Mouse (Mus musculus): ENCODE results near the gene Chd6. TPM values are rescaled to one million over a fixed set of nuclear protein-coding genes. Genes with fewer than 3 reads are reported as not detected.

Gene Chd6
- total RNA-seq, 2 experiments from 2014 or later: 21.4 to 40.5 TPM

- peak in 1 of 2 experiments; percentile 51 for DNase-seq
Observed at GRCm38 (mm10) chr2:160932325-160932724, 176.6 kb downstream of the Chd6 start.

GRCm38 (mm10) chr2:160931378-160931777, 177.5 kb downstream of the Chd6 start:
- no peak for DNase-seq

GRCm38 (mm10) chr2:160925203-160925602, 183.7 kb downstream of the Chd6 start:
- peak; percentile 51 to 58 for DNase-seq

GRCm38 (mm10) chr2:160921285-160921684, 187.6 kb downstream of the Chd6 start:
- no peak for DNase-seq

- DNase-seq: no peak
Observed at GRCm38 (mm10) chr2:160918930-160919215, 190.0 kb downstream of the Chd6 start.

GRCm38 (mm10) chr2:160918154-160918929, 190.5 kb downstream of the Chd6 start:
- no peak for DNase-seq

- no peak for DNase-seq
Observed at GRCm38 (mm10) chr2:160917313-160917712, 191.6 kb downstream of the Chd6 start.

GRCm38 (mm10) chr2:160916714-160917113, 192.2 kb downstream of the Chd6 start:
- no peak for DNase-seq

- no peak for DNase-seq
Observed at GRCm38 (mm10) chr2:160915821-160916610, 192.9 kb downstream of the Chd6 start.

GRCm38 (mm10) chr2:160914656-160915055, 194.2 kb downstream of the Chd6 start:
- DNase-seq: no peak

GRCm38 (mm10) chr2:160912231-160912671, 196.6 kb downstream of the Chd6 start, which contains the start of gene Emilin3:
Emilin3 (minus strand) TSS chr2:160912328.
- DNase-seq: no peak

GRCm38 (mm10) chr2:160911558-160912201, 197.2 kb downstream of the Chd6 start:
- peak; percentile 14 to 32 for DNase-seq

GRCm38 (mm10) chr2:160910633-160911032, 198.2 kb downstream of the Chd6 start:
- DNase-seq: peak in 1 of 2 experiments; percentile 46

- DNase-seq: no peak
Observed at GRCm38 (mm10) chr2:160908607-160909006, 200.3 kb downstream of the Chd6 start.

GRCm38 (mm10) chr2:160906101-160906500, 202.8 kb downstream of the Chd6 start:
- no peak for DNase-seq

GRCm38 (mm10) chr2:160905301-160905700, 203.6 kb downstream of the Chd6 start:
- no peak for DNase-seq

GRCm38 (mm10) chr2:160901656-160902412, 207.0 kb downstream of the Chd6 start:
- DNase-seq: peak in 1 of 2 experiments; percentile 33

Other genes with a start within 250 kb of the Chd6 start
- 10 to 100 TPM; 34.5 to 39.3 TPM for gene Zhx3, start 236.1 kb downstream of the Chd6 start, total RNA-seq (2021)
- 1 to 10 TPM; 3.9 to 6.3 TPM for gene Lpin3, start 228.4 kb downstream of the Chd6 start, total RNA-seq (2021)
- gene Emilin3, start 196.7 kb downstream of the Chd6 start, total RNA-seq (2021): 1 to 10 TPM in 1 of 2 experiments, under 1 TPM in 1; 0.89 to 1.4 TPM

Measured in heart, adult 18-20 months (tissue).